Mouse (Mus musculus) layer of hippocampus, postnatal 10 days (tissue): ENCODE data around the gene Tmem125. TPM values are rescaled to one million over a fixed set of nuclear protein-coding genes. Genes with fewer than 3 reads are reported as not detected.

Experiments used
- total RNA-seq, 2 experiments: library from RNA; stranded (reverse); gene quantifications; 2 replicates each; pipeline ENCODE4 v1.2.3; 2021

The Tmem125 gene
- total RNA-seq, 2 experiments from 2014 or later = 0.58 to 1.2 TPM

Other genes starting within 250 kb of the Tmem125 start
- gene Szt2, start 134.8 kb downstream of the Tmem125 start, total RNA-seq = 10 to 100 TPM; 33.5 to 42.2 TPM
- gene Med8, start 134.7 kb downstream of the Tmem125 start, total RNA-seq = 10 to 100 TPM; 75.8 to 80.1 TPM
- 10 to 100 TPM; 16.4 to 17.7 TPM for gene Elovl1, start 116.0 kb downstream of the Tmem125 start, total RNA-seq
- gene Cdc20, start 106.7 kb downstream of the Tmem125 start, total RNA-seq = 1 to 10 TPM; 5.0 to 6.3 TPM
- under 1 TPM in 1 of 2 experiments, not detected in 1; 0.16 TPM for gene Mpl, start 86.5 kb downstream of the Tmem125 start, total RNA-seq
- 10 to 100 TPM; 15.3 to 16.2 TPM for gene Tie1, start 54.0 kb downstream of the Tmem125 start, total RNA-seq
- not detected for gene 2610528J11Rik, start 17.0 kb downstream of the Tmem125 start, total RNA-seq
- gene Cfap57, start 76.7 kb upstream of the Tmem125 start, total RNA-seq = 1 to 10 TPM in 1 of 2 experiments, under 1 TPM in 1; 0.80 to 1.0 TPM
- gene Ebna1bp2, start 76.8 kb upstream of the Tmem125 start, total RNA-seq = 10 to 100 TPM; 61.3 to 62.9 TPM
- not detected for gene Olfr62, start 114.9 kb upstream of the Tmem125 start, total RNA-seq
- gene Olfr1342, start 148.7 kb upstream of the Tmem125 start, total RNA-seq = not detected
- gene Olfr1341, start 159.5 kb upstream of the Tmem125 start, total RNA-seq = not detected
- gene Olfr1340, start 176.1 kb upstream of the Tmem125 start, total RNA-seq = not detected
- gene Olfr1339, start 188.1 kb upstream of the Tmem125 start, total RNA-seq = not detected
- gene Olfr1338, start 214.7 kb upstream of the Tmem125 start, total RNA-seq = not detected
- not detected for gene Olfr1337, start 238.5 kb upstream of the Tmem125 start, total RNA-seq